Mouse (Mus musculus) liver, adult (tissue): Measurements from ENCODE around the gene Acsm1.

Source experiments
- GATA4 ChIP-seq: IDR thresholded peaks from 2 replicates; pipeline ENCODE4 v1.6.1; 2014; ENCODE audit warnings: mild to moderate bottlenecking, low read length; ENCODE audit not compliant: insufficient replicate concordance

The Acsm1 gene

DNA sequence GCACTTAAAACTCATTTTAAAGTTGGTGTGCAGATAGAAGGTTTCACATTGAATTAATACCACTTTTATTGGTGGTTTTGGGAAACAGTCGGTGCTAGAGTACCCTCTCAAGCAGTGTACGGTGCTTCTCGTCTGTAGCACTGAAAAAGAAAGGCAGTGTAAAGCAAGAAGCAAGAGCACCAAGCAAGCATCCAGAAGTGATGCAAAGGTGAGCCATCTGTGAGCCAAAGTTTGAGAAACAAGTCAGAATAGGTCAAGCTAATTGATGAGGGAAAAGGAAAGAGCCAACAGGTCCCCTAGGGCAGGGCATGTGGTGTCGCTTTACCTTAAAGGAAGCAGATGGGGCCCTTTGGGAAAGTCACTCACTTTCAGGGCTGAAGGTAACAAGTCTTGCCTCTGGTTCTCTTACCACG, at the start of gene Acsm1:
TSS of gene Acsm1 (plus strand) at position 363 of the 413 bp plus-strand sequence.
- no peak for TF ChIP-seq GATA4

DNA sequence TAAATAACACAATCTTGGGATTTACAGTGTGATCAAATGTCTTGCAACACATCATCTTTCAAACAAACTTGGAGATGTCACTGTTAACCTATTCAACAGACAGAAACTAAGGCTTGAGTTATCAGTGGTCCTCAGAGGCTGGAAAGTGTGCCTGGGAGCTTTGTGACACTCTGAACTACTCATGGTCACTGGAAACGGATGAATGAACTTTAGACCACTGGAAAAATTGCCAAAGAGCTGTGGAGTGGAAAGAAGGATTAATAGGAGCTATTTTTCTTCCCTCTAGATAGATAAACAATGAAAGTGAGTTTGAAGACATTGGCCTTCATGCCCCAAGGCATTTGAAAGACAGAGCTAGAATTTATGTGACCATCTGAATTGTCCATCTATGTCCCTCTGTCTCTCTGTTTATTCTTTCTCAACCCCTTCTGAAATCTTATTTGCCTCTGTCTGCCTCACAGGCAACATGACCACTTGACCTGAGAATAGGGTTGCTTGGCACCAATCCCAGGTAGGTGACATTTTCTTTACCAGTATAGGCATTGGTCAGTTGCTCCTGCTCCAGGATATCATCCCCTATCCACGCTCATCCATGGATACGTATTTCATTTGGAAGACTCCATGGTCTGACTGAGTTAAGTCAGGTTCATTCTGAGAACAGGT, 46.9 kb upstream of the Acsm1 start:
- no peak for TF ChIP-seq GATA4

DNA sequence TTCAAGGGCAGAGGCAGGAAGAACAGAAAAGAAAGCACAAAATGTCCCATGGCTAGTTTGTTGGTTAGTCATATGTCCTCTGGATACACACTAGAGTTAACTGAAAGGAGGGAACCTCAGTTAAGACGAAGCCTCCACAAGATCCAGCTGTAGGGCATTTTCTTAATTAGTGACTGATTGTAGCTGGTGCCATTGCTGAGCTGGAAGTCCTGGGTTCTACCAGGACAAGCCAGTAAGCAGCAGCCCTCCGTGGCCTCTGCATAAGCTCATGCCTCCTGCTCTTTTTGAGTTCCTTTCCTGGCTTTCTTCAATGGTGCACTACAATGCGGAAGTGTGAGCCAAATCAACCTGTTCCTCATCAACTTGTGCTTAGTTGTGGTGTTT, 46.4 kb upstream of the Acsm1 start:
- no peak for TF ChIP-seq GATA4

DNA sequence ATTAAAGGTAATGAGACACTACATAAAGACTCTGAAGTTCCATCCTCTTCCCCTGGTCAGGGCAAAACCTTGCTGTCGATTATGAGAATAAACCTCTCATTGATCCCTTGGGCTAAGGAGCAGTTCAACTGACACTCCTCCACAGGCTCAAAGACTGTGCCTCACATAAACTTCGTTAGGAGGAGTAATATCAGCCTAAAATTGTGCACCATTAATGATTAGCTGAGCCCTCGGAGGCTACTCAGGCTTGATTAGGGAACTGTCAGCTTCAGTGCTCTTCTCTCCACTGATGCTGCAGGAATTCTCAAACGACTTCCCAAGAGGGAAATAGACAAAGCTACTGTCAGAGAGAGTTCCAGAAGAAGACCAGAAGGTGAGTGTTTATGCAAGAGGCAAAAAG, 45.4 kb upstream of the Acsm1 start:
- no peak for TF ChIP-seq GATA4

DNA sequence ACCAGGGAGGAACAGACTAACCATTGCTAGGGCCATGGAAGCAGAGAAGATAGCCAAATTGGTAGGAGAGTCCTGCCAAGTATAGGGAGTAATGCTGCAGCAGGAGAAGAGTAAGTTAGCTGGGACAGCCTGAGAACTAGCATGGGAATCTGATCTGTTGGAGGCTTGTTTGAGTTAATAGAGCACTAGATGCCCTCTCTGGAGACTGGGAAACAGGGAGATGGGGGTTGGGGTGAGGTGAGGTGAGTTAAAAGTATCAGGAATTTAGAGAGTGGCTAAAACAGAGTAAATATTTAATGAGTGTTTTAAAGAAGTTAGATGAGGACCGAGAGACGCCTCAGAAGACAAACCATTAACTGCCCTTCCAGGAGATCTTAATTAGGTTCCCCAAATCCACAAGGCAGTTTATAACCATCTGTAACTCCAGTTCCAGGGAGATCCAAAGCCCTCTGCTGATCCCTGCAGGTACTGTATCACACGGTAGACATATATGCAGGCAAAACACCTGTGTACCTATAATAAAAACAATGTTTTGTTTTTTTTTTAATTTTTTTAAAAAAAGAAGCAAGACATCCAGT, 12.2 kb upstream of the Acsm1 start:
- TF ChIP-seq GATA4, result no peak

DNA sequence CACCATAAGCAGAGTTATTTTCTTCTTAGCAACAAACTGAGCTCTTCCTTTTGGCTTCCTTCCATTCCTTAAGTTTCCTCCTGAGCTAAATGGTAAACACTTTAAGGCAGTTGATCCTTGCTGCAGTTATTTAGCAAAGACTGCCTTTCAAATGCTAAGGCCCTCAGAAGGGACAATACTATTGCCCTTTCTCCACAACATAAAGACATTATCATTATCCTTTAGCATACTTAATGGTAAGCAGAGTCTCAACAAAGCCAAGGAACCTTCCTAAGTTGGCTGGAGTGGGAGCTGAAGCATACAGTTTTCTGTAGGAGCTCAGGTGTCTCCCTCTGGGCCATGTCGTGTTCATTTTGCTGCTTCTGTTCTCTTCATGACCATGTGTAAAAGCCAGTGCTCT, 11.5 kb upstream of the Acsm1 start:
- TF ChIP-seq GATA4, result no peak

DNA sequence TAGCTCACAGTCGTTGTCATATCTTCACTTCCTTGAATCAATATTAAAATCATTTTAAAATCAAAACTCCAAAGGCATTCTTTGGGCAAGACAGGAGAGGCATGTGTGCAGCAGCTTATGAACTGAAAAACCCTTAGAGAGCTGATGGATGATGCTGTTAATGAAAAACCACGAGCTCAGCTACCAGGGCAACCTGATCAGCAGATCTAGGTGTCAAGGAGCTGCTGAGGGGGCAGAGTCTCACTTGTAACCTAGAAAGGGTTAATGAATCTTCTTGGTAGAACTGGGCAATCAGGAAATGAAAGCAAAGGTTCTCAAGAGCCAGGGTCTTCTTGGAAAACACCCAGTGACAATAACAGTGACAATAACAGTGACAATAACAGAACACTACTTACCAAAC, 10.3 kb upstream of the Acsm1 start:
- TF ChIP-seq GATA4, result no peak

DNA sequence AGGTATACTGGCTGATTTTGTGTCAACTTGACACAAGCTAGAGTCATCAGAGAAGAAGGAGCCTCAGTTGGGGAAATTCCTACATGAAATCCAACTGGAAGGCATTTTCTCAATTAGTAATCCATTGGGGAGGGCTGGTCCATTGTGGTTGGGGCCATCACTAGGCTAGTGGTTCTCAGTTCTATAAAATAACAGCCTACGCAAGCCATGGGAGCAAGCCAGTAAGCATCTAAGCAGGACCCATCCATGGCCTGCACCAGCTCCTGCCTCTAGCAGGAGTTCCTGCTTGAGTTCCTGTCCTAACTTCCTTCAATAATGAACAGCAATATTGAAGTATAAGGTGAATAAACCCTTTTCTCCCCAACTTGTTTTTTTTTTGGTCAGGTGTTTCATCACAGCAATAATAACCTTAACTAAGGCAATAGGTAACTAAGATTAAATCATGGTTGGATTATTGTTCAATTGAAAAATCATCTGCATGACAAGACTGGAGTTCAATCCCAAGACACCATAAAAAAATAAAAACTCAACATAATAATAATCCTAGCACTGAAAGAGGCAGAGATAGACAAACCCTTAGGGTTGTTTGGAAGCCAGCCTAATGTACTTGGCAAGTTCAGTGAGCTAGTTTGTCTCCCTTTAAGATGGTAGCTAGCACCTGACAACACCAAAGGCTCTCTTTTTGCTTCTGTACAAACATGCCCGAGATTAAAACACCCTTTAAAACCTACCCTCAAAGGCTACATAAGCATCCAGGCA, 5.5 kb upstream of the Acsm1 start:
- no peak for TF ChIP-seq GATA4

DNA sequence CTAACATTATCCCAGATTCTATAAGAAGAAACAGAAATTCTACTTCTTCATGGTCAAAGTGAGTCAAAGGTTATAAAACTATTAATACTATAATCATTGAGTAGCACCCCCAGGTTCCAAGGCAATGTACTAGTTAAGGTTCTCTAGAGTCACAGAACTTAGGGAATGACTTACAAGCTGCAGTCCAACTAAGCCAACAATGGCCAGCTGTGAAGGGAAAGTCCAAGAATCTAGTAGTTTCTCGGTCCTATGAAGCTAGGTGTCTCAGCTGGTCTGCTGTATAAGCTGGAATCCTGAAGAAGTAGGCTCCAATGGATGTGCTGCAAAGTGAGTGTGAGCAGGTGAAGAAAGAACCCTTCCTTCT, 4.9 kb upstream of the Acsm1 start:
- TF ChIP-seq GATA4, result no peak

DNA sequence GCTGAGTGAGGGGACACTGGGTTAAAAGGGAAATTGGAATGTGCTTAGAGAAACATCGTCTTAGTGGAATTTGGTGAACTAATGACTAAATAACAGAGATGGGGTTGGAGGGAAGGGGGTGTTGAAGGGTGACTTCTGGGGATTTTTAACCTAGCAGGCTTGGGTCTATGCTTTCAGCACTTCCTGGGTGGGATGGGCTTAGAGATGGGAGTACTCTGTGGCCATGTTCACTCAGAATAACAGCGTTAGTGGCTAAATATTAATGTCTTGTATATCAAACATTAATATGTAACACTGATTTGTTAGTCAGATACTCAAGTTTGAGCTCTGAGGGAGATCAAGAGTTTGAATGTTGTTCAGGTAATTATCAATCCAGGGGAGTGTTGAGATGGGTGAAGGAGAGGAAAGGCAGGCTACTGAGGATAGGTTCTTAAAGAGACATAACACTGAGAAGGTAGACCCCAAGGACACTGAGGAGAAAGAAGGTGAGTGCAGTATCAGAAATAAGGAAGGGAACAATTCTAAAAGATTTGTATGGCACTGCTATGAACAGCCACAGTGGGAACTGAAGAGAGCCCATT, 1.8 kb upstream of the Acsm1 start:
- TF ChIP-seq GATA4, result no peak

DNA sequence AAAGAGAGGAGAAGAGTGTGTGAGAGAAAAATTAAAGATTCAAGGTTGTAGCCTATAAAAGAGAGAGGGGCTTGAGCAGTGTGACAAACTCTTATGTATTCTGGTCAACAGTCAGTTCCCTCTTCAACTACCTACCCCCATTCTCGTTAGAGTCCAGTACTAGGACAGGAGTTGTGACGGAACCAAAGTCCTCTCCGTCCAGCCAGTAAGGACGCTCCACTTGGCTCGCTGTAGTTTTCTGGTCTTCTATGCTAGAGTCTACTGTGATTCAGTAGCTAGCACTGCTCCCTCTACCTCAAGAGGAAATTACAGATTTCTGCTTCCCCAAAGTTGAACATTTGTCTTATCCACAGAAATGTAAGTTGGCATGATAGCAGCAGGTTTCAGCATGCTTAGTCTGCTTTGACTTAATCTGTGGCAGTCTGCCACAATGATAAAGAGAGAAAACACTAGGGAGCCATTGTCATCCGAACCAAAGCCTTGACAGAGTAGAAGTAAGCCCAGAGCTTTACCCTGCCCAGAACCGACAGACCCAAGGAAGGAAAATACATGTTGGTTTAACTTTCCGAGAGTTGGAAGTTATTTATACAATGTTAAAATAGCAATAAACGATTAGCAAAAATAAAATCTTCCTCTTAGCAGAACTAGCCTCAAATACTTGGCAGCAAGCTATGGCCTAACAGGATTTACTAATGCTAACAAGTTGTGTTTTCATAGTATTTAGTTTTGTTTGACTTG, 731 bp upstream of the Acsm1 start:
- TF ChIP-seq GATA4, result no peak

DNA sequence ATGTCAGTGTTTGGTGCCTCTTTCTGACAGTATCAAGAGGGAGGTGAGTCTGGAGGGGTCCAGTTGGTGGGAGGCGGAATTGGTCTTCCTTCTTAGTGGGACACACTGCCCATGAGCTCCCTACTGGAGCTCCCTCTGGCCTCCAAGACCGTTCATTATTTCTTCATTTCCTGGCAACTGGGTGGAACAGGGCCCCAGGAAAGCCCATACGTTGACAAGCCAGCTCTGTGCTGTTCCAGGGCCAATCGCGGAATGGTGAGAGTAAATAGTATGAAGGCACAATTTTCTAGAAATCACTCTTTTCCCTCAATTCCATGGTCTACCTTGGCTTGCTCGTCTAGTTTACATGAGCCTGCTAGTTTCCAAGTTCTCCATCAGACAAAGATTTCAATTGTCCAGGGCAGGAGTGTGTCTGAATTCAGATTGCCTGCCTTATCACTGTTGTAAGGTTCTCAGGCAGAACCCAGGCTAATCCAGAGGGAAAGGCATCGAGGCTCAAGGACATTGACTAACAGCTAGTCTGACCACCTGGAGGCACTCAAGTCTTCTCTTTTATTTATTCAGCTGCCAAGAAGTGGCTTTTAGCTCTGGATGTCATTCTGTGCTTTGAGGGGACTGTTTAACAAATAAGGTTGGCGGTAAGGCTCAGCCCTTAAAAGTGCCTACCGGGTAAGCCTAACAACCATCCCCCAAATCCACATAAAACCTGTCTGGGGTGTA, 1.1 kb downstream of the Acsm1 start:
- TF ChIP-seq GATA4, result no peak

DNA sequence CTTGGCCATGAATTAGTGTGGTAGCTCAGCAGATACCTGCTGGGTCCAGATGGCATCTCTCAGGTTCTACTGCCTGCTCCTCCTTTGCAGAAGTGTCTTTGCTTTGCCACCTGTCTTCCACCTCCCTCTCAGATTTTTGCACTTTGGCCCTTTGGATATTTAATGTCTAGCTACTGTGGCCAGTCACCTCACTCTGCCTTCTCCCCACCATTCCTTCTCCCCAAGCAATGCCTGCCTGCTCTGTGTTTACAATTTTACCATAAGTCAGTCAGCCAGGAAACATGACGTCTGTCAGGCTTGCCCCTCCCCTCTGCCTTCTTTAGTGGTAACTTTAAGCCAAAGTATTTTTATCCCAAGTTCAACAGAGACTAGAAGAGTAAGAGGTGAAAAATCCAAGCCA, 9.7 kb downstream of the Acsm1 start:
- no peak for TF ChIP-seq GATA4

DNA sequence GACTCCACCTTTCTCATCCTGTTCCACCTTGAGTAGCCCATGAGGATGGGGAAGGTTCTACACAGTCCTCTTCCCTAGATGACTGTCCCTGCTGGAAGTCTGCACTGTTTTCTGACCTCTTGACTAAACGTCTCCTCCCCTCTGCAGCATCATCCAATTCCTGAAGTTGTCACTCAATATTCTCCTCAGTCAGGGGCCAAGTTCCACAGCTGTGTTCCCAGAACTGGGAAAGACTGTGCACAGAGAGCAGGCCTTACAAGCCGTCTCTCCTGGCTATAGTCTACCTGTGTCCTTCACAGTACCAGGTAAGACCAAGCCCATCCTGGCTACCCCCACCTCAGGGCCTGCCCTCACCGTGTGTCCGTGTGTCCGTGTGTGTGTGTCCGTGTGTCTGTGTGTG, 10.8 kb downstream of the Acsm1 start:
- TF ChIP-seq GATA4, result no peak
